Mouse (Mus musculus) midbrain, embryonic 15.5 days (tissue): ENCODE measurements around the gene Bdkrb2. TPM values are rescaled to one million over a fixed set of nuclear protein-coding genes. Genes with fewer than 3 reads are reported as not detected.
A peak's percentile ranks its signal among the peaks of the same experiment; 100 is the strongest.

ENCODE experiments used
- ATAC-seq: fragments of 200-750 bp; cut with Nextera tagmentation; replicated peaks from 2 replicates; pipeline ENCODE4 v1.8.0; 2017; ENCODE audit warnings: moderate TSS enrichment
- H3K27ac ChIP-seq: fragments of 300-500 bp; sonication (generic); 2 replicates; pipeline ENCODE4 v1.5.1; 2015; ENCODE audit warnings: mild to moderate bottlenecking, inconsistent platforms
- H3K27me3 ChIP-seq: fragments of 300-500 bp; sonication (generic); replicated peaks from 2 replicates; pipeline ENCODE4 v1.6.1; 2015; ENCODE audit warnings: inconsistent platforms
- H3K36me3 ChIP-seq: fragments of 300-500 bp; sonication (generic); replicated peaks from 2 replicates; pipeline ENCODE4 v1.6.1; 2015; ENCODE audit warnings: inconsistent platforms
- H3K4me1 ChIP-seq: fragments of 300-500 bp; sonication (generic); 2 replicates; pipeline ENCODE4 v1.6.1; 2015; ENCODE audit warnings: inconsistent platforms
- H3K4me2 ChIP-seq: fragments of 300-500 bp; sonication (generic); 2 replicates; pipeline ENCODE4 v1.6.1; 2015; ENCODE audit warnings: inconsistent platforms, mild to moderate bottlenecking, moderate library complexity
- H3K4me3 ChIP-seq: fragments of 300-500 bp; sonication (generic); 2 replicates; pipeline ENCODE4 v1.5.1; 2015; ENCODE audit warnings: mild to moderate bottlenecking, inconsistent platforms
- H3K9ac ChIP-seq: fragments of 300-500 bp; sonication (generic); 2 replicates; pipeline ENCODE4 v1.6.1; 2015; ENCODE audit warnings: mild to moderate bottlenecking, inconsistent platforms
- H3K9me3 ChIP-seq: fragments of 300-500 bp; sonication (generic); 2 replicates; pipeline ENCODE4 v1.6.1; 2016; ENCODE audit warnings: inconsistent platforms
- WGBS: fragments of 180-500 bp; shearing (Covaris S2); methylation state at CpG from one replicate; pipeline ENCODE4 v1.1.7; 2015; ENCODE audit warnings: mixed read lengths; 5-methylcytosine and 5-hydroxymethylcytosine counted together
- polyA plus RNA-seq: library from polyadenylated mRNA; unstranded; fragments of >200 nt; fragmentation: Nextera tagmentation; extraction: Ambion mirVana; gene quantifications from 2 replicates; pipeline ENCODE4 v1.2.1, GENCODE M21; 2015

Bdkrb2 gene
- polyA plus RNA-seq: 1.9 TPM in 2 replicates

GRCm38 (mm10) chr12:105562936-105563680 is at the start of gene Bdkrb2:
Gene Bdkrb2 (plus strand): TSS chr12:105563226.
- Histone ChIP-seq H3K27ac (no peak within 1 kb of the TSS), H3K4me3 (peak within 1 kb of the TSS; percentile 36), H3K9ac (peak within 1 kb of the TSS; percentile 16; the same call in 1 of the 2 replicates), H3K9me3 (no peaks in the 10 kb centered on the region), H3K4me2 (peak within 1 kb of the TSS; percentile 62), H3K36me3 (no peaks in the 10 kb centered on the region), H3K4me1 (peaks cover 22% of the 10 kb centered on the region), H3K27me3 (peaks cover 22% of the 10 kb centered on the region)
- 0 out of 2 replicates have a peak, but pooled peaks have one; percentile 32 for ATAC-seq
- 2% methylated on average over 25 of the region's 25 CpGs for WGBS

GRCm38 (mm10) chr12:105514111-105514510 is 48.9 kb upstream of the Bdkrb2 start:
- H3K36me3 ChIP-seq: no peaks in the 10 kb centered on the region
- no peak for ATAC-seq
- H3K27ac ChIP-seq: no peak overlapping the region
- no peak overlapping the region for H3K4me3 ChIP-seq
- H3K4me2 ChIP-seq: no peak overlapping the region
- H3K9ac ChIP-seq: no peak overlapping the region
- H3K9me3 ChIP-seq: no peaks in the 10 kb centered on the region
- H3K4me1 ChIP-seq: no peaks in the 10 kb centered on the region
- 89% methylated on average over 10 of the region's 10 CpGs for WGBS
- H3K27me3 ChIP-seq: no peaks in the 10 kb centered on the region

GRCm38 (mm10) chr12:105517026-105517675 is 45.9 kb upstream of the Bdkrb2 start:
- Histone ChIP-seq H3K4me3 (no peak overlapping the region), H3K9me3 (no peaks in the 10 kb centered on the region), H3K27ac (no peak overlapping the region), H3K36me3 (no peaks in the 10 kb centered on the region), H3K4me1 (no peaks in the 10 kb centered on the region), H3K27me3 (no peaks in the 10 kb centered on the region), H3K9ac (no peak overlapping the region), H3K4me2 (no peak overlapping the region)
- ATAC-seq: no peak
- 80% methylated on average over 21 of the region's 21 CpGs for WGBS

- H3K27ac ChIP-seq: no peak overlapping the region
- H3K36me3 ChIP-seq: no peaks in the 10 kb centered on the region
- no peaks in the 10 kb centered on the region for H3K4me1 ChIP-seq
- no peaks in the 10 kb centered on the region for H3K9me3 ChIP-seq
- H3K4me3 ChIP-seq: no peak overlapping the region
- no peak overlapping the region for H3K4me2 ChIP-seq
- WGBS: 86% methylated on average over 2 of the region's 2 CpGs
- no peak for ATAC-seq
- H3K9ac ChIP-seq: no peak overlapping the region
- no peaks in the 10 kb centered on the region for H3K27me3 ChIP-seq
These were observed 43.2 kb upstream of the Bdkrb2 start for GRCm38 (mm10) chr12:105519851-105520250.

GRCm38 (mm10) chr12:105521170-105521762 is 41.8 kb upstream of the Bdkrb2 start:
- H3K27me3 ChIP-seq: no peaks in the 10 kb centered on the region
- no peak for ATAC-seq

GRCm38 (mm10) chr12:105523737-105524136 is 39.3 kb upstream of the Bdkrb2 start:
- Histone ChIP-seq H3K9ac (no peak overlapping the region), H3K9me3 (no peaks in the 10 kb centered on the region), H3K27ac (no peak overlapping the region), H3K4me2 (no peak overlapping the region), H3K36me3 (no peaks in the 10 kb centered on the region), H3K4me1 (no peaks in the 10 kb centered on the region), H3K27me3 (no peaks in the 10 kb centered on the region), H3K4me3 (no peak overlapping the region)
- WGBS: 63% methylated on average over 2 of the region's 2 CpGs
- ATAC-seq: no peak

More at GRCm38 (mm10) chr12:105521170-105521762, 41.8 kb upstream of the Bdkrb2 start:
- H3K4me2 ChIP-seq: no peak overlapping the region
- 72% methylated on average over 15 of the region's 15 CpGs for WGBS
- H3K4me1 ChIP-seq: no peaks in the 10 kb centered on the region
- no peak overlapping the region for H3K9ac ChIP-seq
- no peaks in the 10 kb centered on the region for H3K9me3 ChIP-seq
- no peaks in the 10 kb centered on the region for H3K36me3 ChIP-seq
- no peak overlapping the region for H3K27ac ChIP-seq
- no peak overlapping the region for H3K4me3 ChIP-seq

- H3K36me3 ChIP-seq: no peaks in the 10 kb centered on the region
- 86% methylated on average over 3 of the region's 3 CpGs for WGBS
- no peak for ATAC-seq
These were observed 36.8 kb upstream of the Bdkrb2 start for GRCm38 (mm10) chr12:105526186-105526585.

GRCm38 (mm10) chr12:105526829-105527228 is 36.2 kb upstream of the Bdkrb2 start:
- H3K4me2 ChIP-seq: no peak overlapping the region
- H3K27ac ChIP-seq: no peak overlapping the region
- H3K36me3 ChIP-seq: no peaks in the 10 kb centered on the region
- 65% methylated on average over 5 of the region's 5 CpGs for WGBS
- H3K9me3 ChIP-seq: no peaks in the 10 kb centered on the region
- no peak overlapping the region for H3K4me3 ChIP-seq
- H3K9ac ChIP-seq: no peak overlapping the region
- H3K27me3 ChIP-seq: no peaks in the 10 kb centered on the region
- peaks cover under 1% of the 10 kb centered on the region; the same call in 1 of the 2 replicates for H3K4me1 ChIP-seq
- 0 out of 2 replicates have a peak, but pooled peaks have one; percentile 50 for ATAC-seq

More at GRCm38 (mm10) chr12:105526186-105526585, 36.8 kb upstream of the Bdkrb2 start:
- Histone ChIP-seq H3K27me3 (no peaks in the 10 kb centered on the region), H3K9me3 (no peaks in the 10 kb centered on the region), H3K4me1 (no peaks in the 10 kb centered on the region), H3K27ac (no peak overlapping the region), H3K4me3 (no peak overlapping the region), H3K9ac (no peak overlapping the region), H3K4me2 (no peak overlapping the region)

- Histone ChIP-seq H3K27ac (no peak overlapping the region), H3K4me1 (peaks cover 5% of the 10 kb centered on the region), H3K27me3 (no peaks in the 10 kb centered on the region), H3K4me3 (no peak overlapping the region), H3K36me3 (no peaks in the 10 kb centered on the region), H3K9ac (no peak overlapping the region), H3K9me3 (no peaks in the 10 kb centered on the region), H3K4me2 (no peak overlapping the region)
- WGBS: 68% methylated on average over 9 of the region's 9 CpGs
- ATAC-seq: no peak
These were observed 33.5 kb upstream of the Bdkrb2 start for GRCm38 (mm10) chr12:105529545-105529944.

- Histone ChIP-seq H3K27me3 (no peaks in the 10 kb centered on the region), H3K9ac (no peak overlapping the region), H3K9me3 (no peaks in the 10 kb centered on the region), H3K36me3 (no peaks in the 10 kb centered on the region), H3K4me3 (no peak overlapping the region), H3K4me2 (no peak overlapping the region), H3K27ac (no peak overlapping the region), H3K4me1 (peaks cover 5% of the 10 kb centered on the region)
- 25% methylated on average over 8 of the region's 8 CpGs for WGBS
- ATAC-seq: no peak
These were observed 31.2 kb upstream of the Bdkrb2 start for GRCm38 (mm10) chr12:105531724-105532371.

GRCm38 (mm10) chr12:105534842-105535241 is 28.2 kb upstream of the Bdkrb2 start:
- ATAC-seq: no peak
- no peaks in the 10 kb centered on the region for H3K36me3 ChIP-seq
- no peaks in the 10 kb centered on the region for H3K9me3 ChIP-seq
- H3K27ac ChIP-seq: no peak overlapping the region
- H3K4me1 ChIP-seq: peaks cover 5% of the 10 kb centered on the region
- H3K4me3 ChIP-seq: no peak overlapping the region
- WGBS: 93% methylated on average over 4 of the region's 4 CpGs
- H3K9ac ChIP-seq: no peak overlapping the region
- no peak overlapping the region for H3K4me2 ChIP-seq
- H3K27me3 ChIP-seq: no peaks in the 10 kb centered on the region
